Mouse (Mus musculus): ENCODE results near the gene Slc25a27. TPM values are rescaled to one million over a fixed set of nuclear protein-coding genes. Genes with fewer than 3 reads are reported as not detected.

The Slc25a27 gene
- polyA plus RNA-seq, 1 experiment from 2014 or later: 27.2 TPM

DNA sequence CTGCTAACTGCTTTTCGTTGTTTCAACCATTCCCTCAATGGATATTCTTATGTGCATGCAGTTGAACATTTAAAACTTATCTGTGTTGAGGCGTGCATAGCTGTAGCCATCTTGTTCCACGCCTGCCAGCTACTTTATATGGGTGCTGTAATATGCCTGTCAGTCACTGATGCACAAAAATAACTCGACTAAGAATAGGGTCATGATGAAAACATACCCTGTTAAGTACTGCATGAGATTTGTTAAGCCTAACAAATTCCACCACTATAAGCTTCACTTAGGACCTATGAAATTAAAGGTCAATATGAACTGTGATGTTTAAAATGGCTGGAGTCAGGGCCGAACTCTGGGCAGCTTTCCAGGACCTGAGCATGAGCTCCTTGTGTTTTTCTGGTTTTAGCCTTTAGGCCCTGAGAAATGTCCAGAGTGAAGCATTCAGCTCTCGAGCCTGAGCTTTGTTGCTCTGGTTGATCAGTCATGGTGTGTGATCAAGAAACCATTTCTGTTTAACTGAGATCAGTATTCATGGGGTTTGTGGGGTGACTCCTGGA is 2.2 kb upstream of the Slc25a27 start:
- 83% methylated on average over 6 of the region's 6 CpGs for WGBS
- Histone ChIP-seq H3K4me2 (ENCODE audit: low read depth, severe bottlenecking) (no peak overlapping the region), H3K4me1 (ENCODE audit: control insufficient read depth, insufficient read depth, low read length) (peaks cover 9% of the 10 kb centered on the region; the same call in 1 of the 2 replicates), H3K27ac (replicated peaks; ENCODE audit: low read depth, low read length) (no peak overlapping the region), H3K27me3 (ENCODE audit: control insufficient read depth, insufficient read depth, low read length) (no peaks in the 10 kb centered on the region), H3K9ac (ENCODE audit: low read length) (no peak overlapping the region), H3K9me3 (ENCODE audit: control insufficient read depth, low read length) (no peaks in the 10 kb centered on the region; the same call in 1 of the 2 replicates), H3K36me3 (ENCODE audit: control insufficient read depth, insufficient read depth, low read length) (no peaks in the 10 kb centered on the region), H3K4me3 (ENCODE audit: low read depth, low read length) (no peak overlapping the region)
- DNase-seq (ENCODE audit: low spot score) (no peak), ATAC-seq (ENCODE audit: insufficient number of reproducible peaks, low FRiP score, low TSS enrichment, low read depth) (no peak)

- H3K9me3 ChIP-seq (ENCODE audit: control insufficient read depth, low read length): no peaks in the 10 kb centered on the region; the same call in 1 of the 2 replicates
- peak within 1 kb of the TSS; percentile 84 for H3K4me2 ChIP-seq (ENCODE audit: low read depth, severe bottlenecking)
- H3K9ac ChIP-seq (ENCODE audit: low read length): peak within 1 kb of the TSS; percentile 77
- no peak within 1 kb of the TSS for H3K27ac ChIP-seq (replicated peaks; ENCODE audit: low read depth, low read length)
- H3K4me3 ChIP-seq (ENCODE audit: low read depth, low read length): peak within 1 kb of the TSS; percentile 78
- H3K4me1 ChIP-seq (ENCODE audit: control insufficient read depth, insufficient read depth, low read length): peaks cover 9% of the 10 kb centered on the region; the same call in 1 of the 2 replicates
- no peaks in the 10 kb centered on the region for H3K36me3 ChIP-seq (ENCODE audit: control insufficient read depth, insufficient read depth, low read length)
- 0 out of 2 replicates have a peak, but pooled peaks have one; percentile 1 for ATAC-seq (ENCODE audit: insufficient number of reproducible peaks, low FRiP score, low TSS enrichment, low read depth)
- under 1% methylated on average over 17 of the region's 17 CpGs for WGBS
- H3K27me3 ChIP-seq (ENCODE audit: control insufficient read depth, insufficient read depth, low read length): no peaks in the 10 kb centered on the region
- DNase-seq (ENCODE audit: low spot score): no peak
These were observed 353 bp upstream of the Slc25a27 start, which contains the start of gene Cyp39a1 for GRCm38 (mm10) chr17:43667290-43667843. Gene Cyp39a1 (plus strand): TSS chr17:43667425.

GRCm38 (mm10) chr17:43651314-43652046 is 15.5 kb downstream of the Slc25a27 start:
- Histone ChIP-seq H3K36me3 (ENCODE audit: control insufficient read depth, insufficient read depth, low read length) (no peaks in the 10 kb centered on the region), H3K4me3 (ENCODE audit: low read depth, low read length) (no peak overlapping the region), H3K4me2 (ENCODE audit: low read depth, severe bottlenecking) (no peak overlapping the region), H3K27me3 (ENCODE audit: control insufficient read depth, insufficient read depth, low read length) (no peaks in the 10 kb centered on the region), H3K27ac (replicated peaks; ENCODE audit: low read depth, low read length) (no peak overlapping the region), H3K4me1 (ENCODE audit: control insufficient read depth, insufficient read depth, low read length) (no peaks in the 10 kb centered on the region), H3K9ac (ENCODE audit: low read length) (no peak overlapping the region), H3K9me3 (ENCODE audit: control insufficient read depth, low read length) (no peaks in the 10 kb centered on the region)
- DNase-seq (ENCODE audit: low spot score): no peak
- 71% methylated on average over 14 of the region's 14 CpGs for WGBS
- no peak; the same call in 1 of the 2 replicates for ATAC-seq (ENCODE audit: insufficient number of reproducible peaks, low FRiP score, low TSS enrichment, low read depth)

DNA sequence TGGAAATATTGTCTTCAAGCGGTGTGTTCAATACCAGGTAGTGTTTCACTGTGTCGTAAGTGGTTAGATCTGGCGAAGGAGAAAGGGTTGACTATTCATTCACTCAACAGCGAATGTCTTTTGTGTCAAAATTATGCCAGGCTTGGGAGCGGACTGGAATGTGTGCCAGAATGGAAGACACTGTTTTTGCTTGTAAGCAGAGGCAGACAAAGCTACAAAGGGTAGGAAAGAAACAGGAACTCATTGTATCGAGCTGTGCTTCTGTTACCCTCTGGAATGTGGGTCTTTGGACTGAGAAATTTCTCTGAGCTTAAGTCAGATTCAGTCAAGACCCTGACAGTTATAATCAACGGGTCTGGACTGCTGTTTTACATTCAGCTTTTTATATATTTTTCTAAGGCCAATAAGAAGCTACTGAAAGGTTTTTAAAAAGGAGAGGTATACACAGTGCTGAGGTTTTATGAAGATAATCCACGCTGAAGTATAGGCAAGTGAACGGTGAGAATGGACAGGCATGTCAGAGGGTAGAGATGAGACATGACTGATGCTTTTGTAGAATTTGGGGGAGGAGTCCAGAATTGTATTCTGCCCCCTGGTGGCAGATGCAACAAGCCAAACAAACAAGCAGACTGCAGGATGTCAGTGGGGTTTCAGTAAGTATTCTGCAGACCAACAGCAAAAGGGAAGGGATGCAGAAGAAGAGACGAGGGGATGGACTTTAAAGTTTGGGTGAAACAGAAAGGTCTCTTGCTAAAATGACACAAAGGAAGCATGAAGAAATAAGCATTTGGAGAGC is 17.2 kb downstream of the Slc25a27 start:
- Histone ChIP-seq H3K9ac (ENCODE audit: low read length) (no peak overlapping the region), H3K36me3 (ENCODE audit: control insufficient read depth, insufficient read depth, low read length) (no peaks in the 10 kb centered on the region), H3K27ac (replicated peaks; ENCODE audit: low read depth, low read length) (no peak overlapping the region), H3K27me3 (ENCODE audit: control insufficient read depth, insufficient read depth, low read length) (no peaks in the 10 kb centered on the region), H3K4me1 (ENCODE audit: control insufficient read depth, insufficient read depth, low read length) (no peaks in the 10 kb centered on the region), H3K4me3 (ENCODE audit: low read depth, low read length) (no peak overlapping the region), H3K4me2 (ENCODE audit: low read depth, severe bottlenecking) (no peak overlapping the region), H3K9me3 (ENCODE audit: control insufficient read depth, low read length) (no peaks in the 10 kb centered on the region)
- no peak for DNase-seq (ENCODE audit: low spot score)
- WGBS: 90% methylated on average over 10 of the region's 10 CpGs
- no peak for ATAC-seq (ENCODE audit: insufficient number of reproducible peaks, low FRiP score, low TSS enrichment, low read depth)

DNA sequence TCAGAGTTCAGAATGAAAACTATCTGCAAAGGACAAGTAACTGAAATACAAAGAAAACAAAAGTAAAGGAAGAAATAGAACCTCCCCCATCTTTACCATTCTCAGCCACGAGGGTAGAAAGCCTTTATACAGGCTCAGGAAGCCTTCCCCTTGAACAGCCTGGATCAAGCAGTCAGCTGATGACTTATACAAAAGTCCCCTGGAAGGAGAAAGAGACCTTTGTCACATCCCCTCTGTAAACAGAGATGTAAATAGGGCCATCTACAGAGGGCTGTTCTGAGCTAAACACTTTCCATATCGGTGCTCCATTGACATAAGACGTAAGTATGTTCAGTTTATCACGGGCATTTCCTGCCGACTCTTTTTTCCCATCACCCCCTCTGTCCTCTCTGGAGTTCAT is 20.1 kb downstream of the Slc25a27 start:
- no peak overlapping the region for H3K4me2 ChIP-seq (ENCODE audit: low read depth, severe bottlenecking)
- no peak overlapping the region for H3K27ac ChIP-seq (replicated peaks; ENCODE audit: low read depth, low read length)
- no peaks in the 10 kb centered on the region for H3K4me1 ChIP-seq (ENCODE audit: control insufficient read depth, insufficient read depth, low read length)
- H3K36me3 ChIP-seq (ENCODE audit: control insufficient read depth, insufficient read depth, low read length): no peaks in the 10 kb centered on the region; the same call in 1 of the 2 replicates
- ATAC-seq (ENCODE audit: insufficient number of reproducible peaks, low FRiP score, low TSS enrichment, low read depth): no peak
- no peak for DNase-seq (ENCODE audit: low spot score)
- WGBS: 79% methylated on average over 5 of the region's 5 CpGs
- H3K9ac ChIP-seq (ENCODE audit: low read length): no peak overlapping the region
- H3K4me3 ChIP-seq (ENCODE audit: low read depth, low read length): no peak overlapping the region
- H3K9me3 ChIP-seq (ENCODE audit: control insufficient read depth, low read length): no peaks in the 10 kb centered on the region
- no peaks in the 10 kb centered on the region for H3K27me3 ChIP-seq (ENCODE audit: control insufficient read depth, insufficient read depth, low read length)

GRCm38 (mm10) chr17:43645136-43645535 is 21.9 kb downstream of the Slc25a27 start:
- Histone ChIP-seq H3K9ac (ENCODE audit: low read length) (no peak overlapping the region), H3K4me3 (ENCODE audit: low read depth, low read length) (no peak overlapping the region), H3K36me3 (ENCODE audit: control insufficient read depth, insufficient read depth, low read length) (no peaks in the 10 kb centered on the region; the same call in 1 of the 2 replicates), H3K9me3 (ENCODE audit: control insufficient read depth, low read length) (no peaks in the 10 kb centered on the region), H3K27me3 (ENCODE audit: control insufficient read depth, insufficient read depth, low read length) (no peaks in the 10 kb centered on the region), H3K27ac (replicated peaks; ENCODE audit: low read depth, low read length) (no peak overlapping the region), H3K4me2 (ENCODE audit: low read depth, severe bottlenecking) (no peak overlapping the region), H3K4me1 (ENCODE audit: control insufficient read depth, insufficient read depth, low read length) (no peaks in the 10 kb centered on the region)
- no peak for ATAC-seq (ENCODE audit: insufficient number of reproducible peaks, low FRiP score, low TSS enrichment, low read depth)
- WGBS: 95% methylated on average over 3 of the region's 3 CpGs
- DNase-seq (ENCODE audit: low spot score): no peak

- H3K4me1 ChIP-seq (ENCODE audit: control insufficient read depth, insufficient read depth, low read length): no peaks in the 10 kb centered on the region
- no peak overlapping the region for H3K4me3 ChIP-seq (ENCODE audit: low read depth, low read length)
- no peaks in the 10 kb centered on the region for H3K9me3 ChIP-seq (ENCODE audit: control insufficient read depth, low read length)
- ATAC-seq (ENCODE audit: insufficient number of reproducible peaks, low FRiP score, low TSS enrichment, low read depth): no peak
- no peaks in the 10 kb centered on the region; the same call in 1 of the 2 replicates for H3K36me3 ChIP-seq (ENCODE audit: control insufficient read depth, insufficient read depth, low read length)
- H3K27ac ChIP-seq (replicated peaks; ENCODE audit: low read depth, low read length): no peak overlapping the region
- WGBS: 88% methylated on average over 7 of the region's 7 CpGs
- H3K27me3 ChIP-seq (ENCODE audit: control insufficient read depth, insufficient read depth, low read length): no peaks in the 10 kb centered on the region
- no peak overlapping the region for H3K4me2 ChIP-seq (ENCODE audit: low read depth, severe bottlenecking)
- no peak for DNase-seq (ENCODE audit: low spot score)
- H3K9ac ChIP-seq (ENCODE audit: low read length): no peak overlapping the region
These were observed 22.6 kb downstream of the Slc25a27 start for GRCm38 (mm10) chr17:43644375-43644774.

DNA sequence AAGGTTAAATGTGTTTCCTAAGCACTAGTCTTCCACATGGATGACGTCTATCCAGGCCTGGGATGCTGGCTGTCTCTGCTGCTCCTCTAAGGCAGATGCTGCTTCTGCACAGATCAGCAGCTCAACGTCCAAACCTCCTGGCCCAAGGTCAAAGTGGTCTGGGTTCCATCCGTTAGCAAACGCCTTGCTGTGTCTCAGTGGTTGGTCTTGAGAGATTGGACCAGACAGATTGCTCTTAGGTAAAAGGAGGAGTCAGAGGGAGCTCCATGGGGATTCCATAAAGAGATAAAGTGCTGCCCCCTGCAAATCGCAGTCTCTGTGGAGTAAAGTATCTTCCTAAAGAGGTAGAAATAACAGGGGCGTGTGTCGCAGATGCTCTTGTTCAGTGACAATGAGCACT is 23.8 kb downstream of the Slc25a27 start:
- no peak overlapping the region for H3K9ac ChIP-seq (ENCODE audit: low read length)
- no peaks in the 10 kb centered on the region for H3K27me3 ChIP-seq (ENCODE audit: control insufficient read depth, insufficient read depth, low read length)
- H3K4me1 ChIP-seq (ENCODE audit: control insufficient read depth, insufficient read depth, low read length): no peaks in the 10 kb centered on the region
- no peak for DNase-seq (ENCODE audit: low spot score)
- 83% methylated on average over 7 of the region's 7 CpGs for WGBS
- no peaks in the 10 kb centered on the region for H3K9me3 ChIP-seq (ENCODE audit: control insufficient read depth, low read length)
- H3K4me3 ChIP-seq (ENCODE audit: low read depth, low read length): no peak overlapping the region
- no peaks in the 10 kb centered on the region; the same call in 1 of the 2 replicates for H3K36me3 ChIP-seq (ENCODE audit: control insufficient read depth, insufficient read depth, low read length)
- H3K4me2 ChIP-seq (ENCODE audit: low read depth, severe bottlenecking): no peak overlapping the region
- no peak overlapping the region for H3K27ac ChIP-seq (replicated peaks; ENCODE audit: low read depth, low read length)
- ATAC-seq (ENCODE audit: insufficient number of reproducible peaks, low FRiP score, low TSS enrichment, low read depth): no peak

Measured in limb, embryonic 11.5 days (tissue).